Mouse (Mus musculus): ENCODE results near the gene Sumo3. TPM values are rescaled to one million over a fixed set of nuclear protein-coding genes. Genes with fewer than 3 reads are reported as not detected.

Gene Sumo3
- polyA plus RNA-seq, 1 experiment from 2014 or later: 420 TPM

DNA sequence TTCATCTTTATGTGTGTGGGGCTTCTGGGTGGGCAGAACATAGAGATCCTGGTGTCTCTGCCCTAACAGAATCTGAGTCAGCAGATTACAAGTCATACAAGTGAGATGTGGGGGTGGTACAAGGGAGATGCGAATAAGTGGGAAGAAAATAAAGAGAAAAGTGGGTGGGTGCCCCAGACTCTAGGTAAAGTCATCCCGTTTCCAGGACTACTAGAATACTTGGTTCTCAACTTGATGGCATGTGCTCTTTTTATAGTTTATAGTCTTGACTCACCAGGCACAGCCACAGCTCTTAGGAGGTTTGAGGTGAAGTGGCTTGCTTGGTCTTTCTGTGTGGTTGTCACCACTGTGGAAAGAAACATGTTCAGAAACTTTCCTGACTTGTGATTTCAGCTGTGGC lies 9.8 kb upstream of the Sumo3 start:
- Histone ChIP-seq H3K27me3 (ENCODE audit: low read depth, poor library complexity, severe bottlenecking) (no peaks in the 10 kb centered on the region), H3K9me3 (replicated peaks) (no peaks in the 10 kb centered on the region), H3K4me3 (no peak overlapping the region), H3K4me1 (no peaks in the 10 kb centered on the region), H3K27ac (no peak overlapping the region), H3K36me3 (peaks cover 80% of the 10 kb centered on the region)
- DNase-seq (ENCODE audit: low spot score): no peak
- WGBS: 92% methylated on average over 2 of the region's 2 CpGs

DNA sequence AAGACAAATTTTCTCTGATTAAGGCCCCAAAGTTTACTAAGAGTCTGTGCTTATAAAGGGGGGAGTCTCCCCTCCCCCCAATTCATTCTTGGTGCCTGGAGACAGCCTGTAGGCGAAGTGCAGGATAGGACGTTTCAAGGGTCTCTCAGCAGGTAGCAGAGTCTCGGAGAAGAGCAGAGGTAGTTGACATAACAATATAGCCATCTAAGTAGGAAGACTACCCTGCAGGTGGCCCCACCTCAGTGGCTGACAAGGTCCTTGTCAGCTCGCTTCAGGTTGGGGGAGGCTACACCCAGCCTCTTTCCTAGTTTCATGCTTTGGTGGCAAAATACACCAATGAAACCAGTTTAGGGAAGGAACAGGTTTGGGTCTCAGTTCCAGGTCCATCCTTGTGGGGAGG lies 2.9 kb upstream of the Sumo3 start:
- H3K4me3 ChIP-seq: no peak overlapping the region

DNA sequence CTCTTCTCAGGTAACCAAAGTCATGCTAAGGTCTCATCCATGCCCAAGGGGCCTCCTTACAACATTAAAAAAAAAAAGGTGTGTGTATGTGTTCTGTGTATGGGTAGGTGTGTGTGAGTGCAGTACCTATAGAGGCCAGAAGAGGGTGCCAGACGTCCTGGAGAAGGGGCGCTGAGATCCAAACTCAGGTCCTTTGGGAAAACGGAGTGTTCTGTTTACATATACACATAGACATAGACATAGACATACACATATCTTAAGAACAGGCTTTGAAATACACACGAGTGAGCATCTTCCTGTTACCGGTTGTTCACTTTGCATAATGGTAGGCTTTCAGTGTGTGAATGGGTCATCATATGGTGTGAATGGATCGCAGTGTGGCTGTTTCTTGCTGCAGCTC lies 1.8 kb upstream of the Sumo3 start:
- Histone ChIP-seq H3K4me1 (peaks cover 21% of the 10 kb centered on the region), H3K36me3 (peaks cover 21% of the 10 kb centered on the region), H3K4me3 (no peak overlapping the region), H3K9me3 (replicated peaks) (no peaks in the 10 kb centered on the region), H3K27ac (no peak overlapping the region), H3K27me3 (ENCODE audit: low read depth, poor library complexity, severe bottlenecking) (no peaks in the 10 kb centered on the region)
- no peak for DNase-seq (ENCODE audit: low spot score)
- 88% methylated on average over 6 of the region's 6 CpGs for WGBS

More for the DNA sequence above, 2.9 kb upstream of the Sumo3 start:
- Histone ChIP-seq H3K9me3 (replicated peaks) (no peaks in the 10 kb centered on the region), H3K27ac (no peak overlapping the region), H3K27me3 (ENCODE audit: low read depth, poor library complexity, severe bottlenecking) (no peaks in the 10 kb centered on the region), H3K4me1 (peaks cover 21% of the 10 kb centered on the region), H3K36me3 (peaks cover 23% of the 10 kb centered on the region)
- DNase-seq (ENCODE audit: low spot score): no peak
- 62% methylated on average over 4 of the region's 4 CpGs for WGBS

DNA sequence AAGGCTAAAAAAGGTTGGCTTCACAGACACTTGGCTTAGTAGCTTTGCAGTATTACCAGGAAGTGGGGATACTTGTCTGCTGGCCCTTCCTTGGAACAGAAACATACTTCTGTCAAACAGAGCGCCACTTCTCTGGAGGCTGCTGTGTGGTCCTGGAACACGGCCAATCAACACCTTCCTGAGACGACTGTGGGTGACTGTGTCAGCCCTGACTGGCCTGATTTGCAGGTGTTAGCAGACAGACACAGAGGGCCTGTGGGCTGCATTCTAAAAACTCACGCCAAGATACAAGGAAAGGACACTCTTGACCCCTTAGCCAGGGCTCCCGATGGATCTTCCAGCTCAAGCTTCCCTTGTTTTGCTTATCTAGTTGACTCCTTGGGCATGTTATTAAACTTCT lies 939 bp upstream of the Sumo3 start:
- H3K9me3 ChIP-seq (replicated peaks): no peaks in the 10 kb centered on the region
- no peak for DNase-seq (ENCODE audit: low spot score)
- peaks cover 21% of the 10 kb centered on the region for H3K4me1 ChIP-seq
- H3K27ac ChIP-seq: no peak overlapping the region
- no peaks in the 10 kb centered on the region for H3K27me3 ChIP-seq (ENCODE audit: low read depth, poor library complexity, severe bottlenecking)
- no peak overlapping the region for H3K4me3 ChIP-seq
- peaks cover 23% of the 10 kb centered on the region for H3K36me3 ChIP-seq
- WGBS: 92% methylated on average over 5 of the region's 5 CpGs

DNA sequence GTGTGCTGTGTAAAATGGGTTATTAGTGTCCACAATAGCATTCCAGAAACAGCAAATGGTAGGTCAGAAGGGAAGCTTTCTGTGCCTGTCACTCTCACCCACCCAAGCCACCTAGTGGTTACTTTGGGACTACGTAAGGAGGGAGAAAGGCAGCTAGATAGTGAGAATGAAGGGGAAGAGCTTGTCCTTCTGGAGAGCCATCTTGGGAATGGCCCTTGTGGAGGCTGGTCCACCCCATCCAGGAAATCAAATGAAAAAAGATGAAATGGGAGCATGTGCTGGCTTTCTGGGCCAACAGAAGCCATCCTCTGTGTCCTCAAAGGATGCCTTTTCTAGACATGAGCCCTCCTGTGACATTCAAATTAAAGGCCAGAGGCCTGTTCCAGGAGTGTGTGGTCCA lies 529 bp upstream of the Sumo3 start:
- Histone ChIP-seq H3K36me3 (peaks cover 25% of the 10 kb centered on the region), H3K27ac (peak overlapping the region; percentile 99), H3K9me3 (replicated peaks) (no peaks in the 10 kb centered on the region), H3K4me3 (peak overlapping the region; percentile 87), H3K4me1 (peaks cover 21% of the 10 kb centered on the region), H3K27me3 (ENCODE audit: low read depth, poor library complexity, severe bottlenecking) (no peaks in the 10 kb centered on the region)
- DNase-seq (ENCODE audit: low spot score): no peak
- 67% methylated on average over 1 of the region's 1 CpGs for WGBS

DNA sequence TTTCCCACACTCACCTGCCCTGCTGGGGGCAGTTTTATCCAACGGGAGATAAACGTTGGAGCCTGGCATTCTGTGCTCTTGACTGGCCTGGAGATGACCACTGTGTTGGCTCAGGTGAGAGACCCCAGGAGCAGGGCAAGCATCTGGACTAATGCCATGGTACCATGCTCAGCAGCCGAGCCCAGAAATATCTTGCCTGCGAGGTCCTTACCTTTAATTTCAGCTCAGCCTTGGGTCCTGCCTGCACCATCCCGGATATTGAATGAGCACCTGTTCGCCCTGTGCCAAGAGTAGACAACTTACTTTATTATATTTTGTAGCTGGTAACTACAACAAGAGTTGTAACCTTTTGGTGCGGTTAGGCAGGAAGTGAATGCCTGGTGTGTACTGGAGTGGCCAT lies 958 bp downstream of the Sumo3 start:
- Histone ChIP-seq H3K27me3 (ENCODE audit: low read depth, poor library complexity, severe bottlenecking) (no peaks in the 10 kb centered on the region), H3K27ac (peak overlapping the region; percentile 99), H3K4me1 (peaks cover 24% of the 10 kb centered on the region), H3K36me3 (peaks cover 40% of the 10 kb centered on the region), H3K9me3 (replicated peaks) (no peaks in the 10 kb centered on the region), H3K4me3 (peak overlapping the region; percentile 87)
- WGBS: 45% methylated on average over 7 of the region's 7 CpGs
- DNase-seq (ENCODE audit: low spot score): no peak

DNA sequence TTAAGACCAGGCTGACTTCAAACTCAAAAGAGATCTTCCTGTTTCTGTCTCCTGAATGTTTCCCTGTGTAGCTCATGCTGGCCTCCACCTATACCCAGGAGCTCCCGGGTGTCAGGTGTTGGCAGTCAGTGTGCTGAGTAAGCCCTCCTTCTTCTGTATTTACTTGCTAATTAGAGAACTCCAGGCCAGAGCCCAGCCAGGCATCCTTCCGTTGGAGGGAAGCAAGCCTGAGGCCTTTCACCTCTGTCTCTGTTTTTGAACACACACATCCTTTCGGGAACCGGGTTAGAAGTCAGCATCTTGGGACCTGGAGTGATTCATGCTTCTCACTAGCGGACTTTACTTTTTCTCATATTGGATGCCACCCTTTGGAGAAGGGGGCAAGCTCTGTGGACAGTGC lies 1.5 kb downstream of the Sumo3 start:
- H3K4me3 ChIP-seq: peak overlapping the region; percentile 87
- no peak for DNase-seq (ENCODE audit: low spot score)
- peaks cover 46% of the 10 kb centered on the region for H3K36me3 ChIP-seq
- no peaks in the 10 kb centered on the region for H3K9me3 ChIP-seq (replicated peaks)
- no peak overlapping the region for H3K27ac ChIP-seq
- H3K27me3 ChIP-seq (ENCODE audit: low read depth, poor library complexity, severe bottlenecking): no peaks in the 10 kb centered on the region
- 84% methylated on average over 5 of the region's 5 CpGs for WGBS
- H3K4me1 ChIP-seq: peaks cover 24% of the 10 kb centered on the region

DNA sequence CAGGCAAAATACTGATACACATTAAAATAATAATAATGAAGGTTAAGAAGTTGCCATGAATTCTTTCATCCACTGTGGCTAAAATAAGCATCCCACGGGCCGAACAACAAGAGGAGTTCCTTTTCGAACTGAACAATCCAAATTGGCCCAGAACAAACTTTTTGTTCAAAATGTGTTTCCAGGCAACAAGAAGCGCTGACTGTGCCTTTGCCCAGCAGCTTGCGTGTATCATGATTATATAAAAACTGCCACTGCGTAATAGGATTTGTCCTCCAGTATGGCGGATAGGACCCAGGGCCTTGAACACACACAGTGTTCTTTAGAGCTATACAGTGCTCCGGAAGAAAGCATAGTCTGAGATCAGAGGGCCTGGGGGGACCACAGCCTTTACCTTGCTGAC lies 2.7 kb downstream of the Sumo3 start:
- H3K4me1 ChIP-seq: peaks cover 24% of the 10 kb centered on the region
- no peak overlapping the region for H3K27ac ChIP-seq
- no peaks in the 10 kb centered on the region for H3K9me3 ChIP-seq (replicated peaks)
- WGBS: 93% methylated on average over 8 of the region's 8 CpGs
- H3K36me3 ChIP-seq: peaks cover 57% of the 10 kb centered on the region
- no peaks in the 10 kb centered on the region for H3K27me3 ChIP-seq (ENCODE audit: low read depth, poor library complexity, severe bottlenecking)
- DNase-seq (ENCODE audit: low spot score): no peak
- no peak overlapping the region for H3K4me3 ChIP-seq

DNA sequence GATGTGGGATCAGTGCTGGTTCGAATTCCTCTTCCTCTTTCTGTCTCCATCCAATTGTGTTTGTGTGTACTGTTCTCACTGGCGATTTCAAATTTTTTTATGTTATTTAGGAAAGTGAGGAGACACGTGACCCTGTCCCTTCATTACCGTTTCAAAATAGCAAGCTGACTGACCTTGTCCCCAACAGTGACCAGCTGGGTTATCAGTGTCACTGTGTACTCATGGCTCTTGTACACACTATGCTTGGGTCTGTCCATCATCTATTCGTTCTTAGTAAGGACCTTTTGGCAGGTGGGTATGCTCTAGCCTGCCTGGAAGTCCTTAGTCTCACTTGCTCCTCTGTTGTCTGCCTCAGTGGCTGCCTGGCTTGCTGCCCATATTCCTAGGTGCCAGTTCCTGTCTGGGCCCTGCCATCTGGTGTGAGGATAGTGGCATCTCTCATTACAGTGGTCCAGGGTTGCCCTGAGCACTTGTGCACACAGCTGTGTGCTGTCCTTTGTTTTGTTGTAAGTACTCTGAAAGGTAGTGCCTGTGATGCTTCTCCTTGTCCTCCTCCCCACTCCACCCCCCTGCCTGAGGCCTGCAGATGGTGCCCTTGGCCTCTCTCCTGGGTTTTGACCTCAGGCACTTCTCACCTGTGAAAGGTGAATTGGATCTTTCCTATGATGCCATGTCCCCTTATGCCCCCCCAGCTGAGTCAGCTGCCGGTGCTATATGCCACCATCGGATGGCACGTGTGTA lies 4.5 kb downstream of the Sumo3 start:
- peaks cover 75% of the 10 kb centered on the region for H3K36me3 ChIP-seq
- DNase-seq (ENCODE audit: low spot score): no peak
- H3K27me3 ChIP-seq (ENCODE audit: low read depth, poor library complexity, severe bottlenecking): no peaks in the 10 kb centered on the region
- H3K27ac ChIP-seq: no peak overlapping the region
- no peaks in the 10 kb centered on the region for H3K9me3 ChIP-seq (replicated peaks)
- H3K4me3 ChIP-seq: no peak overlapping the region
- WGBS: 93% methylated on average over 8 of the region's 8 CpGs
- H3K4me1 ChIP-seq: peaks cover 24% of the 10 kb centered on the region

DNA sequence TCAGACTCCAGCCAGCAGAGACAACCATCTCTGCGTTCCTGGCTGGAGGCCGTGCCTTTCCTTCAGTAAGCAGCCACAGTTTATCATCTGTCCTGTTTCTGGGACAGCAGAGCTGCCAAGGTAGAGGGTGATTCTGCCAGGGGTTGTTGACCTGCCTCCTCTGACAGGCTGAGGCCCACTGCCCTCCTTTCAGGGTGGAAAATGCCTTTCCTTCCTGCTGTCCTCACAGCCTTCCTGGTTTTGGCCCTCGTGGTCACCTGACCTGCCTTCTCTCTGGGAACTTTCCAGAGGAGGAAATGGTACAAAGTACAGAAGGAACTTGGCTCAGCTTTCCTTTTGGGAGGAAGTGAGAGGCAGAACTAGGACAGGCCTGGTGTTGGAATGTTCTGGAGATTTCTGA lies 7.5 kb downstream of the Sumo3 start:
- Histone ChIP-seq H3K36me3 (peaks cover 94% of the 10 kb centered on the region), H3K9me3 (replicated peaks) (no peaks in the 10 kb centered on the region), H3K27ac (no peak overlapping the region), H3K4me3 (no peak overlapping the region), H3K4me1 (0 out of 2 replicates have a peak, but pooled peaks cover 4% of the 10 kb centered on the region), H3K27me3 (ENCODE audit: low read depth, poor library complexity, severe bottlenecking) (no peaks in the 10 kb centered on the region)
- WGBS: 88% methylated on average over 3 of the region's 3 CpGs
- no peak for DNase-seq (ENCODE audit: low spot score)

DNA sequence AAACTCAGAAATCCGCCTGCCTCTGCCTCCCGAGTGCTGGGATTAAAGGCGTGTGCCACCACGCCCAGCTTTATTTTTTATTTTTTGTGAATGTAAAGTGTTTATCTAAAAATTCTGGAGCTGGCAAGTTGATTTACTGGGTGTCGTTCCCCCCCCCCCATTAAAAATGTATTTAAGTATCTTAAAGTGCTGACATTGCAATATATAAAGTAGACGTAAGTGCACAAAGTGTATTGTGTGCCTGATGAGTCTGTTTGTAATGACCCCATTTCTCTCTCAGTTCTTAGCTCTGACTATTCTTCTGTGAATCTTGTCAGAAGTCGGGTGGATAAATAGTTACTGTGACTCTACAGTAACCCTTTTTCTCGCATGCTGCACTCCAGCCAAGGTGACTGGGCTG lies 9.8 kb downstream of the Sumo3 start:
- Histone ChIP-seq H3K4me3 (no peak overlapping the region), H3K27me3 (ENCODE audit: low read depth, poor library complexity, severe bottlenecking) (no peaks in the 10 kb centered on the region), H3K9me3 (replicated peaks) (no peaks in the 10 kb centered on the region), H3K27ac (no peak overlapping the region), H3K36me3 (peaks cover 86% of the 10 kb centered on the region), H3K4me1 (0 out of 2 replicates have a peak, but pooled peaks cover 4% of the 10 kb centered on the region)
- no peak for DNase-seq (ENCODE audit: low spot score)
- 96% methylated on average over 8 of the region's 8 CpGs for WGBS

DNA sequence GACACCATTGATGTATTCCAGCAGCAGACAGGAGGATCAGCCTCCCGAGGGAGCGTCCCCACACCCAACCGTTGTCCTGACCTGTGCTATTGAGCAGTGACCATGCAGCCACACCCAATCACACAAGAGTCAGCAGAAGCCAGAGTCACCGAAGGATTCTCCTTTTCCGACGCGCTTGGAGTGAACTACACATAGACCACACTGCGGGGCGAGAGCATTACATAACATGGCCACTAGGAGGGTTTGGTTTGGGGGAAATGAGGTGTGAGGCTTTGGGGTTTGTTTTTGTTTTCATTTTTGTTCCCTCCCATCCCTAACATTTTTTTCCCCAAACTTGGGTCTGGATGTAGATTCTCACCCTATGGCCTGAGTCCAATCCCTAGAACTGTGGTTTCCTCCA lies 10.3 kb downstream of the Sumo3 start:
- Histone ChIP-seq H3K4me3 (no peak overlapping the region), H3K27ac (no peak overlapping the region), H3K9me3 (replicated peaks) (no peaks in the 10 kb centered on the region), H3K27me3 (ENCODE audit: low read depth, poor library complexity, severe bottlenecking) (no peaks in the 10 kb centered on the region), H3K36me3 (peaks cover 82% of the 10 kb centered on the region), H3K4me1 (no peaks in the 10 kb centered on the region)
- no peak for DNase-seq (ENCODE audit: low spot score)
- 96% methylated on average over 9 of the region's 9 CpGs for WGBS

DNA sequence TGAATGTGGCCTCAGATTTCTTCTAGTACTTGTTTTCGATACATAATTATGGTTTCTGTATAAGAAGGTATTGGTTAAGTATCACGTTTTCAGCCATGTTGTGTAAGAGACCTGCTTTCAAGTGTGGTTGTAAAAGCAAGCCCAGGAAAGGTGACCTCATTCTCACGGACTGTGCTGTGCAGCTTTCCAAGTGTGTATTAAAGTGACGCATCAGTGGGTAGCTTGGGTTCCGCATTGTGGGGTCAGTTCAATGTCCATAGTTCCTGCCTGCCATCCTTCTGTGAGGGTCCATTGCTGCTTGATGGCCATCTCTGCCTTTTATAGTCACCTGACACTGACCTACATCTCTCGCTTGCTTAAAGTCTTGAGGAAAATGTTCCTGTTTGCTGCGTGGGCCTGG lies 11.0 kb downstream of the Sumo3 start:
- WGBS: 96% methylated on average over 7 of the region's 7 CpGs
- no peaks in the 10 kb centered on the region for H3K9me3 ChIP-seq (replicated peaks)
- H3K36me3 ChIP-seq: peaks cover 75% of the 10 kb centered on the region
- H3K27me3 ChIP-seq (ENCODE audit: low read depth, poor library complexity, severe bottlenecking): no peaks in the 10 kb centered on the region
- no peak overlapping the region for H3K4me3 ChIP-seq
- no peak overlapping the region for H3K27ac ChIP-seq
- peaks cover 3% of the 10 kb centered on the region; the same call in 1 of the 2 replicates for H3K4me1 ChIP-seq
- DNase-seq (ENCODE audit: low spot score): no peak

DNA sequence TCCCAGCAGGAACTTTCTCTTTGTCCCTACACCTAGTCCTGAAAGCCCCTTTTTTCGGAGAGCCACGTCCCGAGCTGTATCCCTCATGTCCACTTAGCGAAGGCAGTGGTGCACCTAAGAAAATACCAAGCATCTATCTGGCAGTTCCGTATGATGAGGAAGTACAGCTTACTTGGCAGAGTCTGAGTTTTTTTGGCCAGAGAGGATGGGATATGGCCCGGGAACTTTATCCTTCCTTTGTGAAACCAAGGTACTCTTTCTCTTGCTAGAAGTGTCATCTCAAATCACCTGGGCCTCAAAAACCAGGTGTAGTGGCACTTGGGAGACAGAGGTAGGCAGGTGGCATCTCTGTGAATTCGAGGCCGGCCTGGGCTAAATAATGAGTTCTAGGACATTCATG lies 15.6 kb downstream of the Sumo3 start:
- H3K36me3 ChIP-seq: peaks cover 42% of the 10 kb centered on the region
- H3K4me3 ChIP-seq: peak overlapping the region; percentile 93
- no peak for DNase-seq (ENCODE audit: low spot score)
- H3K27ac ChIP-seq: peak overlapping the region; percentile 93
- no peaks in the 10 kb centered on the region for H3K27me3 ChIP-seq (ENCODE audit: low read depth, poor library complexity, severe bottlenecking)
- H3K9me3 ChIP-seq (replicated peaks): no peaks in the 10 kb centered on the region
- peaks cover 23% of the 10 kb centered on the region for H3K4me1 ChIP-seq
- WGBS: 80% methylated on average over 8 of the region's 8 CpGs
